Mouse (Mus musculus) Patski (cell line): ENCODE results near the gene Gadl1. TPM values are rescaled to one million over a fixed set of nuclear protein-coding genes. Genes with fewer than 3 reads are reported as not detected.

Experiments used
- ATAC-seq: fragments of 100-300 bp; one replicate; pipeline ENCODE4 v1.8.0; 2021
- CTCF ChIA-PET: fragments of 350-600 bp; sonication (Branson Sonifier 250); formaldehyde crosslinking; loops from one replicate; lab custom pipeline; 2022; ENCODE audit warnings: inconsistent platforms; lab: Charles Lee
- POLR2A ChIA-PET: fragments of 350-600 bp; sonication (Branson Sonifier 250); formaldehyde crosslinking; loops from one replicate; lab custom pipeline; 2022; ENCODE audit warnings: antibody characterized with exemption, inconsistent platforms; lab: Charles Lee
- DNase-seq: peaks from one replicate; pipeline ENCODE4 v3.0.0-alpha.2; 2011; ENCODE audit warnings: low read depth, low spot score
- H3K27me3 ChIP-seq: fragments of 371-371 bp; one replicate; pipeline ENCODE4 v1.5.1; 2021
- CTCF ChIP-seq: fragments of 100-300 bp; IDR thresholded peaks from one replicate; pipeline ENCODE4 v1.5.1; 2021
- in situ Hi-C: fragments of 300-500 bp; cut with MboI; formaldehyde crosslinking; loops from 3 replicates; pipeline ENCODE4 v1.11.1; 2018; ENCODE audit warnings: low pct_unique_long_range_greater_than_20kb, mixed read lengths
- polyA plus RNA-seq: library from polyadenylated mRNA; unstranded; gene quantifications from one replicate; pipeline ENCODE4 v1.2.3, GENCODE M21; 2021

Gene Gadl1
- polyA plus RNA-seq, 1 experiment from 2014 or later: 0.05 TPM

DNA sequence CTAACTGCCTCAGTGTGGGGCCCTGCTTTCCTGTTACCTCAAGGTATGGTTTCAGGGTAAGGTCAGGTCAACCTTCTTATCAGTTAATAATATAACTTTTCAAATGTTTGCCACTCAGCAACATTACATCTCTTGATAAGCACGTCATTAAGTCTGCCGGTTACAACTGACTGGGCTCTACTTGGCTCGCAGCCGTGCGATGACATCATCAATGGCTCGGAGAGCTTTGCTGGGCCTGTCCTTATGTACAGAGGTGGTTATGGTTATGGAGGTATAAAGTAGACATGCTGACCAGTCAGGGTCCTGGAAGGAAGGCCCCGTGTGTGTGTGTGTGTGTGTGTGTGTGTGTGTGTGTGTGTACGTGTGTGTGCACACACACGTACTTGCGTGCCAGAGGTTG, 15.3 kb upstream of the Gadl1 start:
- no peaks in the 10 kb centered on the region for H3K27me3 ChIP-seq
- ATAC-seq: no peak
- ChIA-PET POLR2A (no interaction called here), CTCF (interaction anchor here (1.1 kb wide), 1 partner anchor 11 kb away, joined by 3 read pairs; no protein-coding TSS in a partner anchor)
- TF ChIP-seq CTCF: no peak
- peak; percentile 4 for DNase-seq
- in situ Hi-C loops: no loop called here

- ChIA-PET POLR2A (no interaction called here), CTCF (no interaction called here)
- ATAC-seq: no peak
- no peak for DNase-seq
- TF ChIP-seq CTCF: no peak
- H3K27me3 ChIP-seq: no peaks in the 10 kb centered on the region
- in situ Hi-C loops: no loop called here
Observed at GRCm38 (mm10) chr9:115908325-115908724, 930 bp upstream of the Gadl1 start.

DNA sequence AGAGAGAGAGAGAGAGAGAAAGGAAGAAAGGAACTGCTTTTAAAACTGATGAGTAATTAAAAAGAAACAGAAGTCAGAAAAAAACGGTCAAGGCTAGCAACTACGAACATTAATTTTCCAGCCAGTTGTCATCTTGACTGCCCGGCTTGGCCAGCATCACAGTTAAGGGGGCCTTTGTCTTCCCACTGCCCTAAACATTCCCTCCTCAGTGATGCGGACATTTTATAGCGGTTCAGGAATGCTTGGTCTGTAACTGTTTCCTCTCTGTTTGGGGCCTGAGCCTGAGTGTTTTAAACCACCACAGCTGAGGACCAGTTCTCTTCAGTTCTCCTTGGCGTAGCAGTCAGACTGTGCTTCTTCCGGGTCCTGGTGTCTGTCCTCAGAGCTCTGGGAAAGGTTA, 4.8 kb downstream of the Gadl1 start:
- CTCF ChIA-PET: no interaction called here
- ATAC-seq (no peak), DNase-seq (no peak)
- POLR2A ChIA-PET: no interaction called here
- in situ Hi-C loops: no loop called here
- H3K27me3 ChIP-seq: no peaks in the 10 kb centered on the region
- TF ChIP-seq CTCF: no peak

- ChIA-PET POLR2A (interaction anchor here (0.6 kb wide), 1 partner anchor 20 kb away, joined by 4 read pairs; no protein-coding TSS in a partner anchor), CTCF (interaction anchor here (1.3 kb wide), 1 partner anchor 15 kb away, joined by 4 read pairs; no protein-coding TSS in a partner anchor)
- ATAC-seq (no peak), DNase-seq (no peak)
- no peaks in the 10 kb centered on the region for H3K27me3 ChIP-seq
- in situ Hi-C loops: no loop called here
- TF ChIP-seq CTCF: no peak
Observed at GRCm38 (mm10) chr9:115915586-115916270, 6.5 kb downstream of the Gadl1 start.

- POLR2A ChIA-PET: no interaction called here
- in situ Hi-C loops: no loop called here
- TF ChIP-seq CTCF: no peak
- H3K27me3 ChIP-seq: no peaks in the 10 kb centered on the region
- no peak for ATAC-seq
- CTCF ChIA-PET: no interaction called here
- no peak for DNase-seq
Observed at GRCm38 (mm10) chr9:115919736-115920135, 10.5 kb downstream of the Gadl1 start.

DNA sequence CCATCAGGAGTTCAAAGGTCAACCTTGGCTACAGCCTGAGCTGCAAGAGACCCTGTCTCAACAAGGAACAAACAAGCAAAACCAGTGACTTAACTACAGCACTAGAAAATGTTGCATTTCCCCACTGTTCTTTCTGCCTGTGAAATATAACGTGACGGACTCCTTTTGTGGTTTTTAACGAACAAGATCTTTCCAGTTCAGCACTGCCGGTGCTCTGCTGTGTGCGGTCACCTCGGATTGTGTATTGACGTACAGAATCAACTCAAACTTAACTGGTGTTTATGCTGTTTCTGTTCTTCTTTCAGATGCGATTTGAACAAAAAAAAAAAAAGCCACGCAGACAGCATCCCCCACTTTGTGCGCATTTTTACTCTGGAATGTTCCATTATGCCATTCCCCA, 13.4 kb downstream of the Gadl1 start:
- ChIA-PET CTCF (no interaction called here), POLR2A (no interaction called here)
- ATAC-seq (no peak), DNase-seq (no peak)
- in situ Hi-C loops: no loop called here
- H3K27me3 ChIP-seq: no peaks in the 10 kb centered on the region
- TF ChIP-seq CTCF: no peak

GRCm38 (mm10) chr9:115924094-115924493, 14.8 kb downstream of the Gadl1 start:
- no peak for TF ChIP-seq CTCF
- CTCF ChIA-PET: no interaction called here
- in situ Hi-C loops: no loop called here
- ATAC-seq (no peak), DNase-seq (no peak)
- POLR2A ChIA-PET: no interaction called here
- no peaks in the 10 kb centered on the region for H3K27me3 ChIP-seq

- POLR2A ChIA-PET: no interaction called here
Observed at GRCm38 (mm10) chr9:115931803-115932202, 22.5 kb downstream of the Gadl1 start.

GRCm38 (mm10) chr9:115932741-115933140, 23.5 kb downstream of the Gadl1 start:
- POLR2A ChIA-PET: no interaction called here
- H3K27me3 ChIP-seq: no peaks in the 10 kb centered on the region
- in situ Hi-C loops: no loop called here
- no peak for DNase-seq
- no peak for ATAC-seq
- CTCF ChIA-PET: no interaction called here
- no peak for TF ChIP-seq CTCF

More at GRCm38 (mm10) chr9:115931803-115932202, 22.5 kb downstream of the Gadl1 start:
- CTCF ChIA-PET: no interaction called here
- DNase-seq: no peak
- no peaks in the 10 kb centered on the region for H3K27me3 ChIP-seq
- no peak for TF ChIP-seq CTCF
- no peak for ATAC-seq
- in situ Hi-C loops: no loop called here

DNA sequence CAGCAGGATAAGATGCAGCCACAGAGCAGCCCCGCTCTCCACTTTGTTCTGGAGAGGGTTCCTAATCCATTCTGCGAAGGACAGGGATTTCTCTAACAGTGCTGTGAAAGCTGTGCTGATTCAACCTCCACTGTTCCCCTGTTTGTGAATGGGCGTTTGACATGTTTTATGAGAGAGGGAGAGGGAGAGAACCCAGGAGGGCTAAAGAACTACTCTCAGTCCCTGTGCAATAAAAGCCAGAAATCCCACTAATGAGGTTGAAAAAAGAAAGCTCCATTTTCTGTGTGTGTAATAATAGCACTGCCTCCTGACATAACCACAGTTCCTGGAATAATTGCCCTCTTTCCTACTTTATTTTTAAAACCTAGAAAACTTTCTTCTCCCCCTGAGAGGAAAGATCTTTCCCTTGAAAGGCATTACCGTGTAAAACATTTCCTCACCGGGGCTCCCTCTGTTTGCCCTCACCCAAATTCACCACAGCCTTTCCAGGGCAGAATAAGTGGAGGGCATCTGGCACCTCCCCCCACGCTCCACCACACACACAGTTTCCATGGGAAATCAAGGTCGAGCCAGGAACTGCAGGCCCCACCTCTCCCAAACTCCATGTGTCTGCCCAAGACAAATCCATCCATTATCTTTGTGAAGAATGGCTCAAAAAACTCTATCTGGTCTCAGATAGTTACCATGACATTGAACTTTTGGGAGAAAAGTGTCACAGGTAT, 24.1 kb downstream of the Gadl1 start:
- no peaks in the 10 kb centered on the region for H3K27me3 ChIP-seq
- CTCF ChIA-PET: interaction anchor here (1.2 kb wide), 1 partner anchor 9 kb away, joined by 3 read pairs; no protein-coding TSS in a partner anchor
- ATAC-seq (no peak), DNase-seq (no peak)
- POLR2A ChIA-PET: no interaction called here
- in situ Hi-C loops: no loop called here
- TF ChIP-seq CTCF: no peak

GRCm38 (mm10) chr9:115934288-115934687, 25.0 kb downstream of the Gadl1 start:
- no peak for TF ChIP-seq CTCF
- DNase-seq (no peak), ATAC-seq (no peak)
- POLR2A ChIA-PET: no interaction called here
- H3K27me3 ChIP-seq: no peaks in the 10 kb centered on the region
- CTCF ChIA-PET: interaction anchor here (1.2 kb wide), 1 partner anchor 9 kb away, joined by 3 read pairs; no protein-coding TSS in a partner anchor
- in situ Hi-C loops: no loop called here
